7 mouse cellular contexts compared by ENCODE assay signal in genomic region chr16:69125361-69125760, GRCm38 (mm10).
"Had no signal": no experiment of that assay in that cellular context is flagged by ENCODE, and none has a peak within 500 bp of the region (broad histone marks: within the 10 kb centered on the region; RNA-seq: fewer than 3 reads in every experiment).

No protein-coding gene starts in this region.

- DNase-seq: lung, adult 2 months; lung, postnatal 14 days; lung, postnatal 36 days; right cerebral cortex, postnatal 14 days; thymus, adult 2 months; thymus, postnatal 25 days; thymus, postnatal 4 days had no signal
